Mouse (Mus musculus): ENCODE results near the gene Sacm1l.

DNA sequence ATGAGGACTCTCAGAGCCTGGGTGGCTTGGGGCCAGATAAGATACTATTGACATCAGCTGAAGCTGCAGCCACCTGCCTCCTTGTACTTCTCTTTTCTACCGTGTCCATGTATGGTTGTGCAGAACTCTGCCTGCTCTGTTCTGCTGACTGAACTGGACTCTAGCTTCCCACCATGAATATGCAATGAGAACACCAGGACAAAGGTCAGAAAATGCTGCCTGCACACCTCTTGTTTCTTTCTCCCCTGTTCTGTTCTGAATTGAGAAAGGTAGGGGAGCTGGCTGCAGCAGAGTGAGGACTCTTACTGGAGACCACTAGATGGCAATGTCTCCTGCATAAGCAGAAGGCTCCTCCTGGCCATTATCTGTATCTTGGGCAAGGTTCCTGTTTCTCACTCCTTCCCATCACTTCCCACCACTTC lies 109.1 kb downstream of the Sacm1l start:
- peak; percentile 73 for TF ChIP-seq CTCF (IDR thresholded peaks at IDR 0.05; ENCODE audit: low read depth)
- TF ChIP-seq EP300 (IDR thresholded peaks at IDR 0.05; ENCODE audit: low read depth), result no peak
